Mouse (Mus musculus) liver, adult 2 months (tissue): ENCODE data around the gene Zcchc14. TPM values are rescaled to one million over a fixed set of nuclear protein-coding genes. Genes with fewer than 3 reads are reported as not detected.

Experiments
- DNase-seq: peaks from one replicate; pipeline ENCODE4 v3.0.0-alpha.2; 2011; ENCODE audit warnings: low read depth, low spot score; ENCODE audit errors: extremely low read depth
- H3K27ac ChIP-seq: fragments of 200-500 bp; replicated peaks from 2 replicates; pipeline ENCODE4 v1.5.1; 2012; ENCODE audit warnings: low read depth, mild to moderate bottlenecking, control low read depth, inconsistent platforms, low read length; ENCODE audit not compliant: insufficient read depth
- H3K27me3 ChIP-seq: fragments of 200-500 bp; 2 replicates; pipeline ENCODE4 v1.6.1; 2012; ENCODE audit warnings: mild to moderate bottlenecking, moderate library complexity, low read length, inconsistent platforms; ENCODE audit not compliant: control insufficient read depth, insufficient read depth
- H3K36me3 ChIP-seq: fragments of 200-500 bp; 2 replicates; pipeline ENCODE4 v1.6.1; 2012; ENCODE audit warnings: low read length, inconsistent platforms; ENCODE audit not compliant: control insufficient read depth, insufficient read depth
- H3K4me1 ChIP-seq: fragments of 200-500 bp; 2 replicates; pipeline ENCODE4 v1.6.1; 2011; ENCODE audit warnings: low read length; ENCODE audit not compliant: control insufficient read depth, insufficient read depth
- H3K4me3 ChIP-seq: fragments of 200-500 bp; 2 replicates; pipeline ENCODE4 v1.5.1; 2011; ENCODE audit warnings: low read depth, mild to moderate bottlenecking, control low read depth, low read length, moderate library complexity; ENCODE audit not compliant: insufficient read depth
- H3K79me2 ChIP-seq: fragments of 200-500 bp; 2 replicates; pipeline ENCODE4 v1.6.1; 2012; ENCODE audit warnings: inconsistent platforms, mild to moderate bottlenecking, low read length, moderate library complexity; ENCODE audit not compliant: control insufficient read depth, insufficient read depth
- H3K9ac ChIP-seq: fragments of 200-500 bp; 2 replicates; pipeline ENCODE4 v1.6.1; 2012; ENCODE audit warnings: low read depth, mild to moderate bottlenecking, control low read depth, inconsistent platforms, low read length
- CTCF ChIP-seq: fragments of 200-500 bp; IDR thresholded peaks from 2 replicates; pipeline ENCODE4 v1.5.1; 2011; ENCODE audit warnings: low read depth, low read length, control low read depth
- POLR2A ChIP-seq: fragments of 200-500 bp; IDR thresholded peaks from 2 replicates; pipeline ENCODE4 v1.6.1; 2011; ENCODE audit warnings: low read length, control low read depth; ENCODE audit not compliant: insufficient read depth; ENCODE audit errors: extremely low read depth
- WGBS: fragments of 180-500 bp; shearing (Covaris S2); methylation state at CpG from one replicate; pipeline ENCODE4 v1.1.7; 2018; 5-methylcytosine and 5-hydroxymethylcytosine counted together
- polyA plus RNA-seq: library from polyadenylated mRNA; depleted of rRNA; stranded (reverse); fragments of >200 nt; gene quantifications from 2 replicates; pipeline ENCODE4 v1.2.3, GENCODE M21; 2012
- total RNA-seq: library from RNA; depleted of rRNA; stranded (reverse); fragments of >200 nt; gene quantifications from 2 replicates; pipeline ENCODE4 v1.2.3, GENCODE M21; 2014

Gene Zcchc14
- total and polyA plus RNA-seq, 2 experiments, result 9.2 to 15.6 TPM

DNA sequence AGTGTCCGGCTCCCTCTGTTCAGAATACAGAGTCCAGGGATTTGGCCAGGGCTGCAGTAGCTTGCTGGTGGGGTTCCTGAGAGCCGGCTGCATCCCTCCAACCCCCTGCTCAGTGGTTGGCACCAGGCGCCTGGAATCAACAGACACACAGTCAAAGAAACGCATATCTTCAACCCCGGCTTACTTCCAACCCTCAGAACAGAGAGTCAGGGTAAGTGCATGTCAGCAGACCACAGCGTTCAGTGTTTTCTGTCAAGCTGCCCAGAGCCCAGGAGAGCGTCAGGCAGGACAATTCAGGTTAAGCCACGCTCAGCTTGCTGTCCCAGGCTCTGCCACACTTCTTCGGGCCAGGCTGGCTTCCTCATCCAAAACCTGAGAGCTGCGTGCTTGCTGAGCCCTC is 28.8 kb upstream of the Zcchc14 start:
- Histone ChIP-seq H3K9ac (no peak overlapping the region), H3K36me3 (no peaks in the 10 kb centered on the region), H3K27ac (no peak overlapping the region), H3K27me3 (no peaks in the 10 kb centered on the region), H3K79me2 (no peaks in the 10 kb centered on the region), H3K4me3 (no peak overlapping the region), H3K4me1 (0 out of 2 replicates have a peak, but pooled peaks cover 3% of the 10 kb centered on the region)
- DNase-seq, result no peak
- TF ChIP-seq CTCF, result no peak
- TF ChIP-seq POLR2A, result no peak
- 77% methylated on average over 10 of the region's 10 CpGs for WGBS

DNA sequence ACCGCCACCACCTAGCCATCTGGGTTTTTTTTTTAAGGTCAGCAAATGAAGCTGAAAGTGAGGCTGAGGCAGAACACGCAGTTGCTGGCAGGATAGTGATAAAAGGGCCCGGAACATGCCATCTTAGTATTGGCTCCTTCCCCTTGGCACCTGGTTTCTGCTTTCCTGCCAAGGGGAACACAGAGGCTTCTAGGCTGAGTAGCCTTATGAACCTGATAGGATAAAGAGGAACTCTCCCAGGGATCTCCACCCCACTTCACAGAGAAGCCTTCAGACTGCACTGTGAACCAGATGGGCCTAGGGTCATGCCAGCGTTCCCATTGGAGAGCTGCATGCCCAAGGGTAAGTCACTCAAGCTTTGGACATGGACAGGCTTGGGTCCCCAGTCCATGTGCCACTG is 28.2 kb upstream of the Zcchc14 start:
- no peak for TF ChIP-seq POLR2A
- no peak for TF ChIP-seq CTCF
- H3K4me3 ChIP-seq, result no peak overlapping the region
- 37% methylated on average over 4 of the region's 4 CpGs for WGBS
- H3K27me3 ChIP-seq, result no peaks in the 10 kb centered on the region
- H3K9ac ChIP-seq, result no peak overlapping the region
- peak; percentile 76 for DNase-seq
- 0 out of 2 replicates have a peak, but pooled peaks cover 3% of the 10 kb centered on the region for H3K4me1 ChIP-seq
- no peaks in the 10 kb centered on the region for H3K79me2 ChIP-seq
- no peak overlapping the region for H3K27ac ChIP-seq
- no peaks in the 10 kb centered on the region for H3K36me3 ChIP-seq

GRCm38 (mm10) chr8:121678696-121679095 is 26.0 kb upstream of the Zcchc14 start:
- H3K4me1 ChIP-seq, result 0 out of 2 replicates have a peak, but pooled peaks cover 3% of the 10 kb centered on the region
- H3K27me3 ChIP-seq, result no peaks in the 10 kb centered on the region
- no peaks in the 10 kb centered on the region for H3K79me2 ChIP-seq
- no peaks in the 10 kb centered on the region for H3K36me3 ChIP-seq
- H3K4me3 ChIP-seq, result no peak overlapping the region
- 74% methylated on average over 5 of the region's 5 CpGs for WGBS
- H3K27ac ChIP-seq, result no peak overlapping the region
- no peak for DNase-seq
- TF ChIP-seq POLR2A (no peak), CTCF (no peak)
- no peak overlapping the region for H3K9ac ChIP-seq

- no peak overlapping the region for H3K4me3 ChIP-seq
- H3K36me3 ChIP-seq, result no peaks in the 10 kb centered on the region
- no peaks in the 10 kb centered on the region for H3K79me2 ChIP-seq
- DNase-seq, result no peak
- TF ChIP-seq CTCF (no peak), POLR2A (no peak)
- H3K9ac ChIP-seq, result no peak overlapping the region
- H3K4me1 ChIP-seq, result no peaks in the 10 kb centered on the region
- 50% methylated on average over 20 of the region's 20 CpGs for WGBS
- no peak overlapping the region for H3K27ac ChIP-seq
- no peaks in the 10 kb centered on the region for H3K27me3 ChIP-seq
These were observed 23.0 kb upstream of the Zcchc14 start for GRCm38 (mm10) chr8:121675701-121676100.

GRCm38 (mm10) chr8:121675161-121675560 is 22.5 kb upstream of the Zcchc14 start:
- Histone ChIP-seq H3K36me3 (no peaks in the 10 kb centered on the region), H3K27ac (no peak overlapping the region), H3K4me3 (no peak overlapping the region), H3K9ac (no peak overlapping the region), H3K79me2 (no peaks in the 10 kb centered on the region), H3K27me3 (no peaks in the 10 kb centered on the region), H3K4me1 (no peaks in the 10 kb centered on the region)
- 87% methylated on average over 3 of the region's 3 CpGs for WGBS
- no peak for DNase-seq
- TF ChIP-seq POLR2A (no peak), CTCF (no peak)

GRCm38 (mm10) chr8:121674524-121674923 is 21.8 kb upstream of the Zcchc14 start:
- 65% methylated on average over 5 of the region's 5 CpGs for WGBS
- Histone ChIP-seq H3K36me3 (no peaks in the 10 kb centered on the region), H3K9ac (no peak overlapping the region), H3K79me2 (no peaks in the 10 kb centered on the region), H3K27me3 (no peaks in the 10 kb centered on the region), H3K4me1 (no peaks in the 10 kb centered on the region), H3K4me3 (no peak overlapping the region), H3K27ac (no peak overlapping the region)
- DNase-seq, result peak; percentile 52
- TF ChIP-seq POLR2A (no peak), CTCF (peak; percentile 41; the same call in 1 of the 2 replicates)
